In genomic region chr4:53715977-53716376, GRCm38 (mm10) we compare ENCODE assay signal across 11 mouse cellular contexts. TPM values are rescaled to one million over a fixed set of nuclear protein-coding genes. Genes with fewer than 3 reads are reported as not detected.
DNase-seq lines count a peak whose midpoint lies in the region; ATAC-seq and TF ChIP-seq lines count a peak whose summit lies in the region.
"Had no signal": no experiment of that assay in that cellular context is flagged by ENCODE, and none has a peak within 500 bp of the region (broad histone marks: within the 10 kb centered on the region; RNA-seq: fewer than 3 reads in every experiment).

No protein-coding gene starts in this region.

- no peak for ATAC-seq in hindbrain, embryonic 14.5 days (ENCODE audit: low FRiP score)
- ATAC-seq: activated CD4-positive, CD25-positive, alpha-beta regulatory T cell, adult 4 months; midbrain, embryonic 13.5 days had no signal

- TF ChIP-seq POLR2A in heart, adult 2 months (IDR thresholded peaks at IDR 0.05; ENCODE audit: insufficient read depth, low read depth, low read length) = no peak
- no peak for TF ChIP-seq POLR2A in testis, adult 2 months (IDR thresholded peaks at IDR 0.05; ENCODE audit: control insufficient read depth, low read depth, low read length)
- TF ChIP-seq POLR2A in bone marrow macrophage, adult 2 months (IDR thresholded peaks at IDR 0.05; ENCODE audit: borderline replicate concordance, low read depth, low read length) = no peak

- no peak overlapping the region for H3K4me2 ChIP-seq in hindbrain, embryonic 14.5 days (replicated peaks)

- no peak for TF ChIP-seq EP300 in heart, adult 2 months (IDR thresholded peaks at IDR 0.05; ENCODE audit: insufficient read depth, low read depth, low read length)

- H3K9ac ChIP-seq in heart, adult 2 months (ENCODE audit: low read depth, low read length) = no peak overlapping the region
- H3K9ac ChIP-seq in hindbrain, embryonic 14.5 days = no peak overlapping the region

- no peaks in the 10 kb centered on the region for H3K9me3 ChIP-seq in hindbrain, embryonic 14.5 days (ENCODE audit: control insufficient read depth, low read length)
- H3K9me3 ChIP-seq: midbrain, embryonic 13.5 days had no signal

- peaks cover 6% of the 10 kb centered on the region; the same call in 1 of the 2 replicates for H3K36me3 ChIP-seq in heart, adult 2 months (ENCODE audit: control insufficient read depth, insufficient read depth, low read length)
- H3K36me3 ChIP-seq in testis, adult 2 months (ENCODE audit: control insufficient read depth, insufficient read depth, low read length) = peaks cover 2% of the 10 kb centered on the region
- peaks cover 11% of the 10 kb centered on the region; the same call in 1 of the 2 replicates for H3K36me3 ChIP-seq in hindbrain, embryonic 14.5 days (replicated peaks; ENCODE audit: control insufficient read depth, insufficient read depth)

- peaks cover 2% of the 10 kb centered on the region; the same call in 1 of the 2 replicates for H3K79me2 ChIP-seq in heart, adult 2 months (replicated peaks; ENCODE audit: control insufficient read depth, insufficient read depth, low read length)

- TF ChIP-seq CTCF in heart, adult 2 months (IDR thresholded peaks at IDR 0.05) = peak; percentile 58
- TF ChIP-seq CTCF in testis, adult 2 months (IDR thresholded peaks at IDR 0.05; ENCODE audit: control insufficient read depth, insufficient read depth, insufficient replicate concordance, low read depth, low read length) = peak; percentile 28; the same call in 1 of the 2 replicates
- 0 out of 2 replicates have a peak, but pooled peaks have one; percentile 15 for TF ChIP-seq CTCF in bone marrow macrophage, adult 2 months (IDR thresholded peaks at IDR 0.05; ENCODE audit: low read depth, low read length)

- peak in 1 of 2 experiments; percentile 15 for DNase-seq in heart, adult 2 months
- DNase-seq in heart, postnatal 25 days (ENCODE audit: low spot score) = no peak
- no peak for DNase-seq in testis, postnatal 14 days (ENCODE audit: low spot score)
- peak; percentile 14 to 15 for DNase-seq in thymus, postnatal 36 days
- DNase-seq in layer of hippocampus, postnatal 36 days = no peak
- DNase-seq in hindbrain, embryonic 14.5 days (ENCODE audit: low spot score) = no peak
- DNase-seq: right cerebral cortex, postnatal 25 days had no signal

- no peaks in the 10 kb centered on the region for H3K27me3 ChIP-seq in heart, adult 2 months (ENCODE audit: control insufficient read depth, insufficient read depth, low read length)
- H3K27me3 ChIP-seq in testis, adult 2 months (ENCODE audit: control insufficient read depth, insufficient read depth, low read length) = no peaks in the 10 kb centered on the region
- H3K27me3 ChIP-seq in hindbrain, embryonic 14.5 days (ENCODE audit: control insufficient read depth, insufficient read depth, low read length) = no peaks in the 10 kb centered on the region
- H3K27me3 ChIP-seq: midbrain, embryonic 13.5 days had no signal

- no peaks in the 10 kb centered on the region; the same call in 1 of the 2 replicates for H3K4me1 ChIP-seq in heart, adult 2 months (ENCODE audit: control insufficient read depth, insufficient read depth, low read length)
- peaks cover 4% of the 10 kb centered on the region for H3K4me1 ChIP-seq in testis, adult 2 months (ENCODE audit: control insufficient read depth, insufficient read depth, low read length)
- H3K4me1 ChIP-seq in bone marrow macrophage, adult 2 months (ENCODE audit: control insufficient read depth, insufficient read depth, low read length) = peaks cover 11% of the 10 kb centered on the region
- H3K4me1 ChIP-seq in hindbrain, embryonic 14.5 days (replicated peaks; ENCODE audit: control insufficient read depth, insufficient read depth, low read length) = peaks cover 9% of the 10 kb centered on the region

- no peak overlapping the region for H3K27ac ChIP-seq in heart, adult 2 months
- H3K27ac ChIP-seq in testis, adult 2 months (ENCODE audit: control insufficient read depth, insufficient read depth, low read depth, low read length) = no peak overlapping the region
- H3K27ac ChIP-seq in bone marrow macrophage, adult 2 months (ENCODE audit: insufficient read depth, low read depth, low read length) = no peak overlapping the region
- H3K27ac ChIP-seq in hindbrain, embryonic 14.5 days = no peak overlapping the region
- H3K27ac ChIP-seq: midbrain, embryonic 13.5 days had no signal

- H3K4me3 ChIP-seq in heart, adult 2 months = no peak overlapping the region
- no peak overlapping the region for H3K4me3 ChIP-seq in testis, adult 2 months (ENCODE audit: control insufficient read depth, low read depth, low read length)
- H3K4me3 ChIP-seq in bone marrow macrophage, adult 2 months (ENCODE audit: insufficient read depth, low read length) = no peak overlapping the region
- H3K4me3 ChIP-seq in hindbrain, embryonic 14.5 days (replicated peaks; ENCODE audit: low read length) = no peak overlapping the region

- intact Hi-C loops in heart, adult 2 months (cut with DNase I) = no loop called here
- intact Hi-C loops in heart, postnatal 25 days (cut with DNase I) = no loop called here

RNA-seq across cellular contexts. Expression of gene Fktn, which starts 2.2 kb away (rescaled TPM):
- 10 to 100 TPM; 20.4 to 21.4 TPM for total RNA-seq in heart, adult 2 months (2021)
- 6.6 and 15.8 TPM in 2 replicates for polyA plus RNA-seq in heart, adult 2 months (2012; rRNA removed)
- total RNA-seq in heart, postnatal 25 days (2021) = 10 to 100 TPM; 15.7 to 17.4 TPM
- 13.4 and 17.7 TPM in 2 replicates for polyA plus RNA-seq in testis, adult 2 months (2012; rRNA removed)
- 4.2 and 4.9 TPM in 2 replicates for polyA plus RNA-seq in bone marrow macrophage, adult 2 months (2012; ENCODE audit: insufficient read depth, insufficient read length, missing spikeins)
- 10 to 100 TPM; 32.9 to 33.4 TPM for total RNA-seq in layer of hippocampus, postnatal 36 days (2021)
- 20.4 and 25.8 TPM in 2 replicates for polyA plus RNA-seq in hindbrain, embryonic 14.5 days (2014; fragmentation: Nextera tagmentation; extraction: Ambion mirVana)

Comparison
In these comparisons a context has a peak if more than half of its experiments do, and no peak if none do; other contexts are left out.
1. DNase-seq: peak in thymus, postnatal 36 days (2 of 2); none in heart, postnatal 25 days (single experiment), testis, postnatal 14 days (single experiment), layer of hippocampus, postnatal 36 days (0 of 2) and hindbrain, embryonic 14.5 days (single experiment).
2. Peak in every context shown above with its lines, with median percentiles within 50 percentile points of each other: CTCF ChIP-seq.